Mouse (Mus musculus): ENCODE data around the gene Camta1. TPM values are rescaled to one million over a fixed set of nuclear protein-coding genes. Genes with fewer than 3 reads are reported as not detected.
A peak's percentile ranks its signal among the peaks of the same experiment; 100 is the strongest.
"Not testable (repeated sequence)": the region's sequence is repeated elsewhere in the genome, so short reads cannot be mapped to it uniquely, and the experiment has no call there.

Camta1 gene
- polyA plus RNA-seq, 1 experiment from 2014 or later: 93.9 TPM

DNA sequence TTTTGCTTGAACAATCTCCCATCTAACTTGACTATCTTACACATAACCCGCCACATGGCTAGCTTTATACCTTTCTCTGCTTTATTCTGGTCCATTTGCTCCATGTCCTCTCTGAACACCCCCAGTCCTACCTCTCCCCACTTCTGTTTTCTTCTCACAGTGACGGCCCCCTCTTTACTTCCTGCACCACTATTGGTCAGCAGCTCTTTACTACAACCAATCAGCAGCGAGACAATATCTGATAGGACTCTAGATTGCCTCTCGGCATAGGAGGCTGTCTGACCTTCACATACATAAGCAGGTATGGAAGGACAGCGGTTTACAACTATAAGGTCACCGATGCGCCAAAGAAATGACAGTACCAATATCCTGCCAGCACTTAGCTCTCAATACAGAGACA, 825.2 kb downstream of the Camta1 start:
- Histone ChIP-seq H3K27ac (ENCODE audit: low read depth, low read length) (no peak overlapping the region), H3K9ac (ENCODE audit: low read depth, low read length) (no peak overlapping the region), H3K4me1 (replicated peaks; ENCODE audit: control insufficient read depth, insufficient read depth, low read length) (no peaks in the 10 kb centered on the region), H3K4me2 (no peak overlapping the region), H3K36me3 (ENCODE audit: control insufficient read depth, insufficient read depth, low read length) (no peaks in the 10 kb centered on the region), H3K9me3 (ENCODE audit: control insufficient read depth, low read length) (no peaks in the 10 kb centered on the region), H3K4me3 (ENCODE audit: low read depth, low read length) (no peak overlapping the region), H3K27me3 (replicated peaks; ENCODE audit: control insufficient read depth, insufficient read depth, low read length) (no peaks in the 10 kb centered on the region)
- DNase-seq (ENCODE audit: low spot score): no peak
- 81% methylated on average over 7 of the region's 7 CpGs for WGBS
- ATAC-seq (replicated peaks; ENCODE audit: low FRiP score): no peak

GRCm38 (mm10) chr4:151027001-151027400, 834.7 kb downstream of the Camta1 start:
- WGBS: 59% methylated on average over 6 of the region's 6 CpGs
- no peaks in the 10 kb centered on the region for H3K9me3 ChIP-seq (ENCODE audit: control insufficient read depth, low read length)
- DNase-seq (ENCODE audit: low spot score): no peak

DNA sequence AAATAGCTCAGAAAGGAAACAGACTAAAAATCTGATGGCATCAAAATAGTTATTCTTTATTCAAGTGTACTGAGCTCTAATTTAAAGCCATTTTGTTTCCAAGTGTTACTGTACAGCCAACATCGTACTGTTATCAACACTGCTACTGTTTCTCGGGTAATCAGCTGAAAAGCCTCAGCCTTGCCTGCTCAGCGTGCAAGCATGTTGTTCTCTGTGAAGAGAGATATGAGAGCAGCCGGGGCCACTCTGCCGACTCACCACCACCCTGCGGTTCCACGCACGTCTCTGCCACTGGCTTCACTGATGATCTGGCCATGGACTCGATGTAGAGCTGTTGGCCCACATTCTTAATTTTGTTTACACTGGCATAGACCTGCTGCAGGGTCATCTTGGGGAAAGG, 837.5 kb downstream of the Camta1 start:
- 0 out of 2 replicates have a peak, but pooled peaks cover 2% of the 10 kb centered on the region for H3K4me1 ChIP-seq (replicated peaks; ENCODE audit: control insufficient read depth, insufficient read depth, low read length)
- no peaks in the 10 kb centered on the region for H3K9me3 ChIP-seq (ENCODE audit: control insufficient read depth, low read length)
- DNase-seq (ENCODE audit: low spot score) (no peak), ATAC-seq (replicated peaks; ENCODE audit: low FRiP score) (peak; percentile 85)
- no peak overlapping the region for H3K9ac ChIP-seq (ENCODE audit: low read depth, low read length)
- no peak overlapping the region for H3K27ac ChIP-seq (ENCODE audit: low read depth, low read length)
- H3K36me3 ChIP-seq (ENCODE audit: control insufficient read depth, insufficient read depth, low read length): peaks cover 3% of the 10 kb centered on the region; the same call in 1 of the 2 replicates
- H3K27me3 ChIP-seq (replicated peaks; ENCODE audit: control insufficient read depth, insufficient read depth, low read length): no peaks in the 10 kb centered on the region
- WGBS: 43% methylated on average over 9 of the region's 9 CpGs
- no peak overlapping the region for H3K4me2 ChIP-seq
- H3K4me3 ChIP-seq (ENCODE audit: low read depth, low read length): no peak overlapping the region

More at GRCm38 (mm10) chr4:151027001-151027400, 834.7 kb downstream of the Camta1 start:
- no peak overlapping the region for H3K4me2 ChIP-seq
- H3K27me3 ChIP-seq (replicated peaks; ENCODE audit: control insufficient read depth, insufficient read depth, low read length): no peaks in the 10 kb centered on the region
- no peaks in the 10 kb centered on the region for H3K4me1 ChIP-seq (replicated peaks; ENCODE audit: control insufficient read depth, insufficient read depth, low read length)
- no peak overlapping the region for H3K9ac ChIP-seq (ENCODE audit: low read depth, low read length)
- H3K4me3 ChIP-seq (ENCODE audit: low read depth, low read length): no peak overlapping the region
- H3K27ac ChIP-seq (ENCODE audit: low read depth, low read length): no peak overlapping the region
- peak; percentile 48; the same call in 1 of the 2 replicates for ATAC-seq (replicated peaks; ENCODE audit: low FRiP score)
- peaks cover 3% of the 10 kb centered on the region; the same call in 1 of the 2 replicates for H3K36me3 ChIP-seq (ENCODE audit: control insufficient read depth, insufficient read depth, low read length)

DNA sequence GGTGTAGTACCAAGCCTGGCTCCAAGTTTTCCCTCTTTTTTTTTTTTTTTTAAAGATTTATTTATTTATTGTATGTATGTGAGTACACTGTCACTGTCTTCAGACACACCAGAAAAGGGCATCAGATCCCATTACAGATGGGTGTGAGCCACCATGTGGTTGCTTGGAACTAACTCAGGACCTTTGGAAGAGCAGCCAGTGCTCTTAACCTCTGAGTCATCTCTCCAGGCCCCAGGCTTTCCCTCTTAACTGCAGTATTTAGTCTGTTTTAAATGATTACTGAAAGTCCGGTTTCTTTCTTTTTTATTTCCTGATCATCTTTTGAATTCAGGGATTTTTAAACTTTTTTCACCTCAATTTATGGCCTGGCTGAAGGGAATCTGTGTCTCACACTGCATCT, 844.3 kb downstream of the Camta1 start:
- not testable (repeated sequence) for ATAC-seq (replicated peaks; ENCODE audit: low FRiP score); H3K36me3 ChIP-seq (ENCODE audit: control insufficient read depth, insufficient read depth, low read length); H3K4me3 ChIP-seq (ENCODE audit: low read depth, low read length); H3K4me1 ChIP-seq (replicated peaks; ENCODE audit: control insufficient read depth, insufficient read depth, low read length); H3K4me2 ChIP-seq; H3K27me3 ChIP-seq (replicated peaks; ENCODE audit: control insufficient read depth, insufficient read depth, low read length); DNase-seq (ENCODE audit: low spot score); H3K9ac ChIP-seq (ENCODE audit: low read depth, low read length); H3K27ac ChIP-seq (ENCODE audit: low read depth, low read length); H3K9me3 ChIP-seq (ENCODE audit: control insufficient read depth, low read length)
- WGBS: 93% methylated on average over 1 of the region's 1 CpGs

- ATAC-seq (replicated peaks; ENCODE audit: low FRiP score) (no peak), DNase-seq (ENCODE audit: low spot score) (no peak)
- no peaks in the 10 kb centered on the region for H3K27me3 ChIP-seq (replicated peaks; ENCODE audit: control insufficient read depth, insufficient read depth, low read length)
- WGBS: 83% methylated on average over 10 of the region's 10 CpGs
- 0 out of 2 replicates have a peak, but pooled peaks cover 2% of the 10 kb centered on the region for H3K4me1 ChIP-seq (replicated peaks; ENCODE audit: control insufficient read depth, insufficient read depth, low read length)
- H3K36me3 ChIP-seq (ENCODE audit: control insufficient read depth, insufficient read depth, low read length): 0 out of 2 replicates have a peak, but pooled peaks cover 2% of the 10 kb centered on the region
- H3K9ac ChIP-seq (ENCODE audit: low read depth, low read length): no peak overlapping the region
- H3K4me2 ChIP-seq: no peak overlapping the region
- no peaks in the 10 kb centered on the region for H3K9me3 ChIP-seq (ENCODE audit: control insufficient read depth, low read length)
- no peak overlapping the region for H3K4me3 ChIP-seq (ENCODE audit: low read depth, low read length)
- H3K27ac ChIP-seq (ENCODE audit: low read depth, low read length): no peak overlapping the region
Observed at GRCm38 (mm10) chr4:151015946-151016345, 845.7 kb downstream of the Camta1 start.

- no peak overlapping the region for H3K4me3 ChIP-seq (ENCODE audit: low read depth, low read length)
- no peak for DNase-seq (ENCODE audit: low spot score)
- no peaks in the 10 kb centered on the region for H3K4me1 ChIP-seq (replicated peaks; ENCODE audit: control insufficient read depth, insufficient read depth, low read length)
- ATAC-seq (replicated peaks; ENCODE audit: low FRiP score): no peak
- no peaks in the 10 kb centered on the region for H3K9me3 ChIP-seq (ENCODE audit: control insufficient read depth, low read length)
- no peaks in the 10 kb centered on the region for H3K27me3 ChIP-seq (replicated peaks; ENCODE audit: control insufficient read depth, insufficient read depth, low read length)
- no peak overlapping the region for H3K9ac ChIP-seq (ENCODE audit: low read depth, low read length)
- peaks cover 3% of the 10 kb centered on the region; the same call in 1 of the 2 replicates for H3K36me3 ChIP-seq (ENCODE audit: control insufficient read depth, insufficient read depth, low read length)
- H3K27ac ChIP-seq (ENCODE audit: low read depth, low read length): no peak overlapping the region
- no peak overlapping the region for H3K4me2 ChIP-seq
- WGBS: 89% methylated on average over 7 of the region's 7 CpGs
Observed at GRCm38 (mm10) chr4:151010316-151010715, 851.4 kb downstream of the Camta1 start.

GRCm38 (mm10) chr4:151006945-151007344, 854.7 kb downstream of the Camta1 start:
- Histone ChIP-seq H3K4me1 (replicated peaks; ENCODE audit: control insufficient read depth, insufficient read depth, low read length) (no peaks in the 10 kb centered on the region), H3K9ac (ENCODE audit: low read depth, low read length) (no peak overlapping the region), H3K36me3 (ENCODE audit: control insufficient read depth, insufficient read depth, low read length) (peaks cover 3% of the 10 kb centered on the region; the same call in 1 of the 2 replicates), H3K4me3 (ENCODE audit: low read depth, low read length) (no peak overlapping the region), H3K27me3 (replicated peaks; ENCODE audit: control insufficient read depth, insufficient read depth, low read length) (no peaks in the 10 kb centered on the region), H3K9me3 (ENCODE audit: control insufficient read depth, low read length) (no peaks in the 10 kb centered on the region), H3K27ac (ENCODE audit: low read depth, low read length) (no peak overlapping the region), H3K4me2 (no peak overlapping the region)
- ATAC-seq (replicated peaks; ENCODE audit: low FRiP score) (no peak), DNase-seq (ENCODE audit: low spot score) (peak; percentile 53)
- 57% methylated on average over 6 of the region's 6 CpGs for WGBS

DNA sequence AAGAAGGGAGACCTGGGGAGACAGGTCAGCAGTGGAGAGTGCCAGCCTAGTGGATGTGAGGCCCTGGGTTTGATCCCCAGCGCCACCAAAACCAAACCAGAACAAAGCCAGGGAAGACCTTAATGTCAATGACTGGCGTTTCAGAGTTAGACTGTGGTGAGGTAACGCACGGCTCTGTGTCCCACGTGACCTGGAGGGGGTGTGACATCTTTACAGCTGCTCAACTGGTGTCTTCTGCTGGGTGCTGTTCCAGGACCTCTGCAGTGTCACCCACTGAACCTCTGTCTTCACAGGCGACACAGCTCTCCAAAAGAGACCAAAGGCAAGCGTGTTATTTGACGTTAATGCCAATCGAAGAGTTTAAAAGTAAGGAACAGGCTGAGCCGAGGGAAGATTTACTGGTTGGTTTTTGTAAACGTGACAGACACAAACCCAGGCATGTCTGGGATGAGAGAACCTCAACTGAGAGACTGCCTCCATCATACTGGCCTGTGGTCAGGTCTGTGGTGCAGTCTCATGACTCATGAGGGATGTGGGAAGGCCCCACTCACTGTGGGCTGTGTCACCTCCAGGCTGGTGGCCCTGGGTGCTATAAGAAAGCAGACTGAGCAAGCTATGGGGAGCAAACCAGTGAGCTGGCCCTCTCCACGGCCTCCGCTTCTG, 855.9 kb downstream of the Camta1 start:
- no peak overlapping the region for H3K27ac ChIP-seq (ENCODE audit: low read depth, low read length)
- peaks cover 3% of the 10 kb centered on the region; the same call in 1 of the 2 replicates for H3K36me3 ChIP-seq (ENCODE audit: control insufficient read depth, insufficient read depth, low read length)
- no peak overlapping the region for H3K4me3 ChIP-seq (ENCODE audit: low read depth, low read length)
- H3K4me2 ChIP-seq: no peak overlapping the region
- no peak for DNase-seq (ENCODE audit: low spot score)
- no peaks in the 10 kb centered on the region for H3K9me3 ChIP-seq (ENCODE audit: control insufficient read depth, low read length)
- no peak for ATAC-seq (replicated peaks; ENCODE audit: low FRiP score)
- 79% methylated on average over 13 of the region's 13 CpGs for WGBS
- H3K27me3 ChIP-seq (replicated peaks; ENCODE audit: control insufficient read depth, insufficient read depth, low read length): no peaks in the 10 kb centered on the region
- no peaks in the 10 kb centered on the region for H3K4me1 ChIP-seq (replicated peaks; ENCODE audit: control insufficient read depth, insufficient read depth, low read length)
- H3K9ac ChIP-seq (ENCODE audit: low read depth, low read length): no peak overlapping the region

DNA sequence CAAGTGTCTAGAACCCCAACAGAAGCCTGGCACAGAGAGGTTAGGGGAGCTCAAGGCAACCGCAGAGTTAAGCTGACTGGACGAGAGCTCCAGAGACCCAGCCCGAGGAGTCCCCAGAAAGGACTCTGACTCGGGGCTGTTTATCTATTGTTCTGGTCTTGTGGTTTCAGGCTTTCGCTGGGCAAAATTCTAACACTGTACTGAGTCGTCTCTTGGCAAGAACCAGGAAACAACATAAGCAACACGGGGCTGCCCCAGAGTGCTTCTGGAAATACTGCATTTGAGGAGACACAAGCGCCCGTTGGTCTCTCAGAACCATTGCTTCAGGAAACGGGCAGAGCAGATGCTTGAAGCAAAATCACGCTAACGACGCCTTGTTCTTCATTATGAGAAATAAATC, 860.3 kb downstream of the Camta1 start:
- H3K4me1 ChIP-seq (replicated peaks; ENCODE audit: control insufficient read depth, insufficient read depth, low read length): no peaks in the 10 kb centered on the region
- H3K36me3 ChIP-seq (ENCODE audit: control insufficient read depth, insufficient read depth, low read length): no peaks in the 10 kb centered on the region
- 49% methylated on average over 13 of the region's 13 CpGs for WGBS
- no peak overlapping the region for H3K4me3 ChIP-seq (ENCODE audit: low read depth, low read length)
- H3K9me3 ChIP-seq (ENCODE audit: control insufficient read depth, low read length): no peaks in the 10 kb centered on the region
- DNase-seq (ENCODE audit: low spot score): no peak
- no peaks in the 10 kb centered on the region for H3K27me3 ChIP-seq (replicated peaks; ENCODE audit: control insufficient read depth, insufficient read depth, low read length)
- ATAC-seq (replicated peaks; ENCODE audit: low FRiP score): no peak
- no peak overlapping the region for H3K9ac ChIP-seq (ENCODE audit: low read depth, low read length)
- H3K27ac ChIP-seq (ENCODE audit: low read depth, low read length): no peak overlapping the region
- H3K4me2 ChIP-seq: no peak overlapping the region
